Mouse (Mus musculus) small intestine, adult 2 months (tissue): Measurements from ENCODE around the gene Hscb.

Experiments
- CTCF ChIP-seq: fragments of 200-500 bp; IDR thresholded peaks from 2 replicates; pipeline ENCODE4 v1.5.1; 2012; ENCODE audit warnings: low read depth, mild to moderate bottlenecking, control low read depth, inconsistent platforms, low read length, moderate library complexity, mixed read lengths; ENCODE audit not compliant: insufficient replicate concordance, insufficient read length; ENCODE audit errors: extremely low read depth
- POLR2A ChIP-seq: fragments of 200-500 bp; IDR thresholded peaks from 2 replicates; pipeline ENCODE4 v1.6.1; 2012; ENCODE audit warnings: low read depth, mild to moderate bottlenecking, control low read depth, inconsistent platforms, low read length, moderate library complexity

- no peak for TF ChIP-seq CTCF
- TF ChIP-seq POLR2A: no peak
Measured at GRCm38 (mm10) chr5:110806154-110806553, 33.4 kb downstream of the Hscb start.
